Mouse (Mus musculus) heart, postnatal 10 days (tissue): ENCODE measurements at regions not wholly inside any gene's neighbourhood (a gene's known extent, or its start where the extent isn't known, plus 50 kb on each side); places are given as distances from the start of the nearest gene placed in this dataset.

Source experiments
- DNase-seq, 2 experiments: peaks; one replicate each; pipeline ENCODE4 v3.0.0; 2021
- intact Hi-C: fragments of 180-260 bp; cut with DNase I; formaldehyde crosslinking; loops from one replicate; pipeline ENCODE4 v1.15.1; 2025

DNA sequence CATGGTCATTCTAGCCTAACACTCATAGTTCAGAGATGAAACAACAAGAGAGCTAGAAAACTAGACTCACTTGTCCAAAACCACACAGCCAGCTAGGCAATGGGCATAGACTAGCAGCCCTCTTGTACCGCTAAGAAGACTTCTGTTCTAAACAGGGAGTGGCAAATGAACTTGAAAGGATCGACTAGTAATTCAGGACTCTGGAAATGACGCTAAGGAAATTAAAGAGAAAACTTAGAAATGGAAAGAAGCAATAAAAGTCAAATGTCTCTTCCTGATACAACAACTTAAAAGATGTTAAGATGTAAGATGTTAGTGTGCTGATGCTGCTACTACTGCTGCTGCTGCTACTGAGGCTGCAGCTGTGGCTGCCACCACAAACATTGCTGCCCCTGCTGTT is 293.7 kb upstream of the 4930412O13Rik start:
- intact Hi-C loops, result no loop called here
- no peak for DNase-seq

DNA sequence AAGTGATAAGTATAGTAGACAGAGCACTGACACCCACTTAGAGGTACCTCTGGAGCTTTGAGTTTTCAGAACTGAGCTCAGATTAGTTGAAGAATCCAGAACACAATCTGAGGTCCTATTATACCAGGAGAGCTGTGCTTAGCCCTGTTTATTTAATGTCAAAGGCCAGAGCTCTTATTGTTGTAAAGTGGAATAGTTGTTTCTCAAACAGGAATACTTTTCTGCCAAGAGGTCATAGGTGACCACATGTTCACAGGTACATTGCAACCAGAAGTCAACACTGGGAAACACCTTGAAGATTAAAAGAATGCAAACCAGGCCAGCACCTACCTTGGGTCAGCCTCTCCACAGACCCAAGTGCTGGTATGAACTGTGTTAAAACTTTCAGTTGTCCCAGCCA is 291.9 kb upstream of the 4930412O13Rik start:
- intact Hi-C loops, result no loop called here

DNA sequence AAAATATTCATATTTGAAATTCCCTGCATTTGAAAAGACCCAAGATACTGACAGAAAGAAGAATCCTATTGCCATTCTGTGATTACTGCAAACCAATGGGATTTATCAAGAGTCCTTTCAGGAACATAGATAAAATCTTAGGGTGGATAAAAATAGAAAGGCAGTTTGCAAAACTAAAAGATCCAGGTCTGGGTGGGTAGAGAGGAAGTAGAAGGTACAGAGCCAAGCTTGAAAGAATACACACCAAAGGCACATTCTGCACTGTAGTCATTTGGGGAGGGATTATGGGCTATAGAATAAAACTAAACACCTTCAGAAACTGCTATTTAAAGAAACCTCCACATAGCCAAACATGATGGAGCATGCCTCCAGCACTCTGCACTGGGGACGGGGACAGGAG is 288.5 kb upstream of the 4930412O13Rik start:
- intact Hi-C loops, result no loop called here
- DNase-seq, result no peak

More for the DNA sequence above, 291.9 kb upstream of the 4930412O13Rik start:
- DNase-seq, result no peak

DNA sequence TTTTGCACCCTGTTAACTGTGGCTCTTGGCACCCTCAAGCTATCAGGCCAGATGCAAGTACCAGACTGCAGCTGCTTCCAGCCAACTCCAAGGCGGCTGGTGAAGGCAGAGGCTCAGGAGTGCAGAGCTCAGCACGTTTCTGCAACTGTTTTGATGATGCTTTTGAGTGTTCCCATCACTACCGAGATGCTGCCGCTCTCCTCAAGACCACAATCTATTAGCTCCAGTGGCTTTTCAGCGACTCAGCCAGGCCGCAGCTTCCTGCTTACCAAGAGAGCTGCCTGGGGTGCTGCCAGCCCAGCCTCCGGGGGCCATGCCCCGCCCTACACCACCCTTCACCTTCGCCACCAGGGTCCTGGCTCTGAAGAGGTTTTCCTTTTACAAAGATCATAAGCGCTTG is 287.1 kb upstream of the 4930412O13Rik start:
- intact Hi-C loops, result no loop called here
- DNase-seq, result peak; percentile 15 to 18

- intact Hi-C loops, result no loop called here
- no peak for DNase-seq
Measured at GRCm38 (mm10) chr2:9595236-9595850, 285.7 kb upstream of the 4930412O13Rik start.

DNA sequence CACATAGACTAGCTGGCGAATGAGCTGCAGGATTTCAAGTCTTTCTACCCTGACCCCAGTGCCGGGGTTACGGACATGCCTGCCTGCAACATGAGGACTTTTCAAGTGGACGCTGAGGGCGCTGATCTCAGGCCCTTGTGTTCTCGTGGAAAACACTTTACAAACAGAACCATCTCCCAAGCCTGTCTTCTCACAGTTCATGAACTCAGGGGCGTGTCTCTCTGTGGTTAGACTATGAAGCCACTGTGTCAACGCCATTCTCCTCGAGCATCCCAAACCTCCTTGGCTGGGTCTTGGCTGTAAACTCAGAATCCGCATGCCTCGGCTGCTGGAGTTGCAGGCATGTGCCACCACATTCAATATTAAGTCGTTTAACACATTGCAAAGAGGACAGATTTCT is 284.9 kb upstream of the 4930412O13Rik start:
- intact Hi-C loops, result no loop called here
- no peak for DNase-seq

DNA sequence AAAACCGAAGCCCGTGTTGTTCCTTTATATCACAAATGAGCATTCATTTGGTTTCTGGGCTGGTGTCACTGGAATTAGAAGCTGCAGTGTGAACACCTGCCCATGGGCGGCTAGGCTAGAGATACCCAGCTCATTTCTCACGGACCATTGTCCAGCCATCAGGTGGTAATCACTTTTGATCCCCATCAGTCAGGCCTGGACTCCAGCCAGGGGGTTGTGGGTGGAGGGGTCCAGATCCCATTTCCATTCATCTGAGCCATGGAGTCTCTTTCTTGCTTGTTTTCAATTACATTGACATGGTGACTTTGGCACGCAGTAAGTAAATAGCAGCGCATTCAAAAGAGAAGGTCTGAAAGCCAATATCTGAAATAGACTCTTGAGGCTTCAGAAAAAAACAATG is 276.1 kb upstream of the 4930412O13Rik start:
- no peak for DNase-seq
- intact Hi-C loops, result no loop called here

DNA sequence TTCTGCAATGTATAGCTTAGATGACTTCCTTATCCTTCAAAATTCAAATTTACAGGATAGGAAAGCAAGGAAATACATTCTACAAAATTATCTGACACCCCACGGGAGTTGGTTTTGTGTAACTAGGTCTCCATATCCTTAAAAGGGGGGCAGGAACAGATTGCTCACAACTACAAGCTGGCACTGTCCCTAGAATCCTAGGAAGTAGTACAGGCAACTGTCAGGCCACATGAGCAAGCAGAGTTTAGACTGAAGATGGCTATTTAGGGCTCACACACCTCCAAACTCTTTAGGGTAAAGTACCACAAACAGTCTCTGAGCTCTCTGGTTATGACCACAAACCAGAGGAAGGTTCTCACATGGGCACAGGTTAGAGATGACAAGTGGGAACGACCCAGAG is 273.5 kb upstream of the 4930412O13Rik start:
- intact Hi-C loops, result no loop called here
- DNase-seq, result no peak

GRCm38 (mm10) chr2:9614415-9614814 is 266.6 kb upstream of the 4930412O13Rik start:
- no peak for DNase-seq
- intact Hi-C loops, result no loop called here

GRCm38 (mm10) chr2:9616292-9616691 is 264.8 kb upstream of the 4930412O13Rik start:
- DNase-seq, result no peak
- intact Hi-C loops, result no loop called here

GRCm38 (mm10) chr2:9620303-9621244 is 260.5 kb upstream of the 4930412O13Rik start:
- intact Hi-C loops, result no loop called here
- peak; percentile 86 to 88 for DNase-seq

DNA sequence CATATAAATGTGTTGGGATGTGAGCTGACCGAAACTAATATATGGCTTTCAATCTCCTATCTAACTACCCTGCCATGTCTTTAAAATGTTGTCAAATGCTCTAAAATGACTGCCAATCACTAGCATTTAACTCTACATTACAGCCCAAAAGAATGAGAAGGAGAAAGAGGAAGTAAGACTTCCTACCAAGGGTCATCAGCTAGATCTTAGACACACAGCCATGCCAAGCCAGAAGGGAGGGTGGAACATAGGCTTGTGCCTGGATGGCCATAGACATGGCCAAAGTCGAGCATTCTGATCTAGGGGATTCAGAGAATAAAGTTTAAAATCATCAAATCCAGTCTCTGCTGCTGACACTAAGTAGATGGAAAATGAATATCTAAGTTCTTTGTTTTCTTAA is 257.4 kb upstream of the 4930412O13Rik start:
- intact Hi-C loops, result no loop called here
- DNase-seq, result no peak

DNA sequence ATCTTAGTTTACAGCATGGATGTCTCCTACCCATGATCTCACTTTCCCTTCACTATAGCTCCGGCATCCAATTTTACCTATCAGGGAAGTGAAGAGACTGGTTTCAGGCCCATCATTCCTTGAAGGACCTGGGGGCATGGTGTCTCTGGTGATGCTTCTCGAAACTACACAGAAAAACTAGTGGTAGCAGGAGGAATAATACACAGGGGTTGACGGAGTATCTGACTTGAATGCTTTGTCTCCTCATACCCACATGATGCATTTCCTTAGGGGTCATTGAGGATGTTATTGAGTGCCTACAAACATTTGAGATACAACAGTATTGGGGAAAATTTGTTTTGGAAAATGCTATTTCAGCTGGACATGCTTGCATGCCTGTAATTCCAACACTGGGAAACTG is 253.0 kb upstream of the 4930412O13Rik start:
- no peak for DNase-seq
- intact Hi-C loops, result no loop called here

DNA sequence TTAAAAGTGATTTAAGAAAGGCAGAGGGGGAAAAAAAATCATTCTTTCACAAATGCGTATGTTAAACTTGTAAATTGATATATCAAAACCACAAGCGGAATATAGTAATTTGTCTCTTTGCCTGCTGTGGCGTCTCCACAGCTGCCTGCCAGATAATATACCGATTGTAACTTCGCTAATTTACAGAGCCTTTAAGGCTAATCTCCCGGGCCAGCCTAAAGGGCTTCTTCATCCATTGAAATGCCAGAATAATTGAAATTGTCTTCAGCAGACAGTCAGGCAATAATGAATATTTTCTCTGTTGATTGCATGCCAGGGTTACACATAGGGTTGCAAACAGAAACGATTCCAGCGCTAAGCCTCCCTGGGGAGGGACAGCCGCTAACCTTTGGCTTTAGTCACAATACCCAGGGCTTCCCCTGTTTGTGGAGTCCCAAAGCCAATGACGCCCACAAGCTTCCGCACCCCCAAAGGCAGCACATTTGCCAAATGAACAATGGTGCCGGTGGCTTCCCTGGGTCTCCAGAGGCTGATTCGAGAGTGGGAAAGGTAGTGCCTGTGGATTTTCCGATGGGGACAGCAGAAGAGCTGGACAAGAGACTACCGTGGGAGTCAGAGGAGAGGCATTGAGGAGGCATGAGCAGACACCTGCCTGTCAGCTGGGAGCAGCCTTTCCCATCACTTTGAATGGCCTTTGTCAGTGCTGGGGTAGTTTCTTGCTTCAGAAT is 248.2 kb upstream of the 4930412O13Rik start:
- peak; percentile 38 to 45 for DNase-seq

GRCm38 (mm10) chr2:9639262-9639661 is 241.8 kb upstream of the 4930412O13Rik start:
- DNase-seq, result no peak
- intact Hi-C loops, result no loop called here

More for the DNA sequence above, 248.2 kb upstream of the 4930412O13Rik start:
- intact Hi-C loops, result no loop called here

DNA sequence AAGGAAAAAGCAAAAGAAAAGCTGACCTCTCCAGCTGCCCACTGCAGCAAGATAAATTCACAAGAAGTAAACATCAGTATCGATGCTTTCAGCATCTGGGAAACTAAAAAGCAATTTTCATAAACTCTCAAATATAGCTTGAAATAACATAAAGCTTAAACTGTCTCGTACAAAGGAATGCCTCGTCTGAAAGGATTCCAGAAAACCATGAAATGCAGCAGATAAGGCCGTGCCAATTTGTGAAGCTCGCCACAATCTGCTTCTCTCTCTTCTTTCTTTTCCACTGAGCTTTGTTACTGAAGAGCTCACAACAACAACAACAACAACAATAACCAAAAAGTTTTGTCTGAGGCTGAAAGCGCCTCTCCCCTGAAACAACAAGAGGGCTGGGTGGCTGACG is 239.4 kb upstream of the 4930412O13Rik start:
- intact Hi-C loops, result no loop called here
- DNase-seq, result no peak

DNA sequence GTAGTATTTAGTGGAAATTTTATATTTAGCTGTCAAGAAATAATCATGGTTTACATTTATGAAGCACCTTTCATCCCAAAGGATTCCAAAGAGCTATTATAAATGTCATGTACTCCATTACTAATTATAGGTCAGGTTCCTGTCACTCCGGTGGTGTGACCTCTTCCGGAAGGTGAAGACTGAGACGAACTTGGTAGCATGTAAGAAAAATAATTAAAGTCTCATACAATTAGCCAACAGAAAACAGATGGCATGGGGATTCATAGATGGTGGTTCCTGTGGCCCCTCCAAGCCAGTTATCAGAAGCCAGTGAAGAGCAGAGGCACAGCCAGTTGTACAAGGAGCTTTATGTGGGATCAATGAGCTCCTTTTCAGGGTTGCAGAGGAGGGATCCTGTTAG is 238.6 kb upstream of the 4930412O13Rik start:
- intact Hi-C loops, result no loop called here
- no peak for DNase-seq

DNA sequence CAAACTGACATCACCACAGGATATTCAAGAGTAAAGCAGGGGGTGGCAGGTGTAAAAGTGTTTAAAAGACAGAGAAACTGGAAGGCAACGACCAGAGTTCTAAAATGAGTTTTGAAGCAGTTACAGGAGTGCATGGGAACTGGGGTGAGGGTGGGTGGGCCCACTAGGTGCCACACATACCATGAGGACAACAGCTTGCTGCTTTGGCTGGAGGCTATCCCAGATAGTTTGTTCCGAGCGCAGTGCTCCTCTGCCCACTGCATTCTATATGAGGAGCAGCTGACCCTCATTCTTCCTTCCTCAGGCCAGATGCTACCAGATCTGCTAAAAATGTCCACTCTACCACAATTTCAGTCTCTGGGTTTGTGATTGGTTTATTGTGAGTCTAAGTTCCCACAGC is 234.6 kb upstream of the 4930412O13Rik start:
- intact Hi-C loops, result no loop called here
- DNase-seq, result no peak

GRCm38 (mm10) chr2:9646963-9647362 is 234.1 kb upstream of the 4930412O13Rik start:
- DNase-seq, result no peak
- intact Hi-C loops, result no loop called here

DNA sequence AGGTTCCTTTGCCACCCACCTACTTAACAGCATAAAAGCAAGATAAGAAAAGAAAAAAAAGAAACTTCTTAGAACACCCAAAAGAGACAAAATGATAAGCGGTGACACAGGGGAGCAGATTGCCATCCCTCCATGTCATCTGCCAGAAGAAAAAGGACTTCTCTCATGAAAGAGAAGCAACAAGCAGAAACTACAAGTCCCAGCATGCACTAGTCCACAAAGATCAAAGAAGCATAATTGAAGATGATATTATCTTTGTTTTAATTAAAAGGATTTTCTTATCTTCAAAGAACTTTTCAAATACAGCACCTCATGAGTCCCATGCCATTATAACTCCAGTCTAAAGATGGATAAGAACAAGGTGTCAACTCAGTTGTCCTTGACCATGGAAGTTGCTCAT is 231.0 kb upstream of the 4930412O13Rik start:
- DNase-seq, result no peak
- intact Hi-C loops, result no loop called here

DNA sequence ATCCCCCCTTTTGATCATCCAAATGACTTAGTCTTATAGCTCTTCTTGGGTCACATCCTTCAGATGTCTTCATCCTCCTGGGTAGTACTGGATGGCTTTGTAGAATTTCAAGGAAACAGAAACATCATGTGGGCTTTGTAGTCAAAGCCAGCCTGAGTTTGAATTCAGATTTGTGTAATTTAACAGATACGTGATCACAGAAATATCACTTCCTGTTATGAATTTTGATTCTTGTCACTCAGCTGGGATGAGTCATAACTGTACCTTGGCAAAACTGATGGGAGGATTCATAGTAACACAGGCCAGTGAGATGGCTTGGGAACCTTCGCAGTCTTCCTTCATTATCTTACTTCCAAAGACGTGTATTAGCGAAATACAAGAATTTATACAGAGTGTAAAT is 222.2 kb upstream of the 4930412O13Rik start:
- no peak for DNase-seq
- intact Hi-C loops, result no loop called here

DNA sequence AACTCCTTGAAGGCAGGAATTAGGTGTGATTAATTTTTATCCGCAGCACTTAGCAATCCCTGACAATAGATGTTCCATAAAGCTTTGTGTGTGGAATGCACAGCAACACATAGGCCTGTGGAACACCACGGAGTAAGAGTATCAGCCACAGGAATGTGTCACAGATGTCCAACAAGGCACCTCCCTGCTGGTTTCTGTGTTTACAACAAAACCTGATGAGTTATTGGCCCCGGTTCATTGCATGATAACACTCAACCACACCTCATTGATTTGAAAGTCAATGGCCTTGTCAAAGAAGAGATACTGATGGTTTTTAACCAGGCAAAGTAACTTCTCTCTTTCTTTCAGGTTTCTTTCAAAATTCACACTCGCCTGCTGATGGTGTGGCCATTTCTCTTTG is 211.4 kb upstream of the 4930412O13Rik start:
- intact Hi-C loops, result no loop called here
- DNase-seq, result no peak
